Mouse (Mus musculus): ENCODE measurements around the gene Wipf1. TPM values are rescaled to one million over a fixed set of nuclear protein-coding genes. Genes with fewer than 3 reads are reported as not detected.
"Not testable (repeated sequence)": the region's sequence is repeated elsewhere in the genome, so short reads cannot be mapped to it uniquely, and the experiment has no call there.

The Wipf1 gene
- polyA plus RNA-seq, 1 experiment from 2014 or later, result 3.7 TPM

DNA sequence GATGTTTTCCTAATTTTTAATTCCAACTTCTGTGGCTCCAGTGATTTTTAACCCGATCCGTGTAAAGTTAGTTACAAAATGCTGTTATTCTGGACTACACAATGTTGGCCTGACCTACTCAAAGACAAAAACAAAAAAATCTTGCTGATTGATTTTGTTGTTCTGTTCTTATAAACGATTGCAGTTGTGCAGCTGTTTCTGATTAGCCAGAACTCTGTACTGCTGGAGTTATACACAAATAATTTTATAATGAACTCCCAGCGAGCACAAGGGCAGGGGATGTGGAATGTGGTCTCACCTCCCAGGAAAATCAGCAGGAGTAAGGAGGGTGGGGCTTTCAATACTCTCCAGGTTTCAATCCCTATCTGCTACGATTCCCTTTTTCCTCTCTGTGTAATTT is 10.6 kb downstream of the Wipf1 start:
- Histone ChIP-seq H3K27me3 (no peaks in the 10 kb centered on the region), H3K4me3 (no peak overlapping the region), H3K4me2 (no peak overlapping the region), H3K27ac (replicated peaks) (no peak overlapping the region), H3K4me1 (replicated peaks) (peaks cover 16% of the 10 kb centered on the region), H3K36me3 (no peaks in the 10 kb centered on the region), H3K9me3 (no peaks in the 10 kb centered on the region), H3K9ac (no peak overlapping the region)
- no peak for ATAC-seq (ENCODE audit: low read depth)
- 87% methylated on average over 5 of the region's 5 CpGs for WGBS

DNA sequence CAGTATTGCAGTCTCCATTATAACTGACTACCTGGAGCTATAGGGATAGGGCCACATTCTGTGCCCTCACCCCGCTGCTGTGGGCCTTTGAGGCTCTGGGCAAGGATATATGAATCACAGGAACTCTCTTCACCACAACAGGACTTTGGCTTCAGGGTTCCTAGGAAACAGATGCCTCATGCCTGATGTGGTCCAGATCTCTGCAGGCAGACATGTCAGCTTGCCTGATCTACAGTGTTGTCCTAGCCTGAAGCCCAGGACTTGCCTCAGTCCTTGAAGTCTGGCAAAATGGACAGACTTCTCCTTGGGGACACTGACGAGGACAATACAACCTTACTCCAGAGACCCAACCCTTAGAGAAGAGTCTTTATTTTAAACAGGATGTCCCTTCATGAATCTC is 11.2 kb downstream of the Wipf1 start:
- H3K4me1 ChIP-seq (replicated peaks), result peaks cover 16% of the 10 kb centered on the region
- H3K9me3 ChIP-seq, result no peaks in the 10 kb centered on the region
- ATAC-seq (ENCODE audit: low read depth), result no peak
- no peak overlapping the region for H3K27ac ChIP-seq (replicated peaks)
- no peak overlapping the region for H3K4me3 ChIP-seq
- WGBS, result 89% methylated on average over 2 of the region's 2 CpGs
- no peak overlapping the region for H3K4me2 ChIP-seq
- no peak overlapping the region for H3K9ac ChIP-seq
- H3K27me3 ChIP-seq, result no peaks in the 10 kb centered on the region
- no peaks in the 10 kb centered on the region for H3K36me3 ChIP-seq

DNA sequence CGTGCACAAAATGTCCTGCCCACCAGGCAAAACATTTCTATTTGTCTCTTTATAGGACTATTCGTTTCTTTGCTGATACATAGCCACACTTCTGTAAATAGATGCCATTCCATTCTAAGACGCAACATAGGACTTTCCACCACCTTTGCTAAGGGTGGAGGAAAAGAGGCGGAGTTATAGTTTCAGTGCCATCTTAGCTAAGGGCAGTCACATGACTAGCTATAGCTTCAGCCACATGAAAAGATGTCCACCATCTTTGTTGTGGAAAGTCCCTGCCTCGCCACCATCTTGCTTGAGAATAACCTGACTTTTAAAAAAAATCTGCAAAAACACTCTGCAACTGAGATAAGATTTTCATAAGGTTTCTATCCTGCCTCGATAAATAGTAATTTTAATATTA is 15.4 kb downstream of the Wipf1 start:
- Histone ChIP-seq H3K36me3 (no peaks in the 10 kb centered on the region), H3K27me3 (no peaks in the 10 kb centered on the region), H3K4me3 (no peak overlapping the region), H3K27ac (replicated peaks) (no peak overlapping the region), H3K9ac (no peak overlapping the region), H3K4me2 (no peak overlapping the region), H3K4me1 (replicated peaks) (no peaks in the 10 kb centered on the region), H3K9me3 (no peaks in the 10 kb centered on the region)
- no peak for ATAC-seq (ENCODE audit: low read depth)
- 94% methylated on average over 6 of the region's 6 CpGs for WGBS

DNA sequence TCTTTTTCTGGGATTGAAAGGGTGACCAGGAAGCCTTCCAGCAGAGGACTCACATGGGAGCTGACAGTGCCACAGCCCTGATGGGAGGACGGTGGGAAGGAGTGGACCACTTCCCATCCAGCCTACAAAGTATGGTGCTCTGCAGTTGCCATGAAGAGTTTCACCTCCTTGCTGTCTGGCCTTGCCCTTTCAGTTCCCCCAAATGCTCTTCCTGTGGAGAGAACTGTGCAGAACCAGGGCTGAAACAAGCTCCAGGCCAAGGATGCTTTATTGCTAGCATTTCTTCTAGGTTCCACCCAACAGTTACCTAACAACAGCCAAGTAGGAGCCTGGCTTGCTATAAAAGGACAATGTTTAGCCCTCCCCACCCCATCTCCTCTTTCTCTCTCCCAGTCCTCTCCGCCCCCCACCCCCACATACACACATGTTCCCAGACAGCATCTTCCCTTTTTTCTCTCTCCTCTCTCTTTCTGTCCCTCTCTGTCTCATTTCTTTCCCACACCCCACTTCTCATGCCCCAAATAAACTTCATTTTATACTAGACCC is 16.3 kb downstream of the Wipf1 start:
- H3K9ac ChIP-seq, result no peak overlapping the region
- no peak overlapping the region for H3K27ac ChIP-seq (replicated peaks)
- H3K4me1 ChIP-seq (replicated peaks), result no peaks in the 10 kb centered on the region
- ATAC-seq (ENCODE audit: low read depth), result no peak
- WGBS, result 83% methylated on average over 2 of the region's 2 CpGs
- no peak overlapping the region for H3K4me3 ChIP-seq
- H3K36me3 ChIP-seq, result no peaks in the 10 kb centered on the region
- H3K4me2 ChIP-seq, result no peak overlapping the region
- H3K9me3 ChIP-seq, result no peaks in the 10 kb centered on the region
- no peaks in the 10 kb centered on the region for H3K27me3 ChIP-seq

DNA sequence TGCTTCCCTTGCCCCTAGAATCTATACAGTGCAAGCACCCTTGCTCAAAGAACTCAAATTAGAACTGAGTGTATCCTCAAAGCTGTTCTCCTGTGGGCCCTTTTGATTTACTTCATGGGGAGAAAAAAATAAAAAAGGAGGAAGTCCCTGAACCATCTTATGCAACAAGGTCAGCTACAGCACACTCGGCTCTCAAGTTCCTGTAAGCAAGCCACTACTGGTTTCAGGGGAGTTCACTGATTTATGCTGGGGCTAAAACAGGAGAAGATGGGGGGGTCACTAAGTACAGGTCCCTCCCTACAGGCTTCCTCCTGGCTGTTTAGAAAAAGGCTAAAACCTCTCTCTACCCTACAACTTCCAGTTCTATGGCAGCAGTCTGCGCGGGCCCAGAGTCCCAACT is 17.5 kb downstream of the Wipf1 start:
- no peaks in the 10 kb centered on the region for H3K9me3 ChIP-seq
- no peak for ATAC-seq (ENCODE audit: low read depth)
- H3K27me3 ChIP-seq, result no peaks in the 10 kb centered on the region
- no peak overlapping the region for H3K4me2 ChIP-seq
- WGBS, result 84% methylated on average over 3 of the region's 3 CpGs
- H3K4me1 ChIP-seq (replicated peaks), result no peaks in the 10 kb centered on the region
- no peaks in the 10 kb centered on the region for H3K36me3 ChIP-seq
- no peak overlapping the region for H3K9ac ChIP-seq
- no peak overlapping the region for H3K4me3 ChIP-seq
- H3K27ac ChIP-seq (replicated peaks), result no peak overlapping the region

DNA sequence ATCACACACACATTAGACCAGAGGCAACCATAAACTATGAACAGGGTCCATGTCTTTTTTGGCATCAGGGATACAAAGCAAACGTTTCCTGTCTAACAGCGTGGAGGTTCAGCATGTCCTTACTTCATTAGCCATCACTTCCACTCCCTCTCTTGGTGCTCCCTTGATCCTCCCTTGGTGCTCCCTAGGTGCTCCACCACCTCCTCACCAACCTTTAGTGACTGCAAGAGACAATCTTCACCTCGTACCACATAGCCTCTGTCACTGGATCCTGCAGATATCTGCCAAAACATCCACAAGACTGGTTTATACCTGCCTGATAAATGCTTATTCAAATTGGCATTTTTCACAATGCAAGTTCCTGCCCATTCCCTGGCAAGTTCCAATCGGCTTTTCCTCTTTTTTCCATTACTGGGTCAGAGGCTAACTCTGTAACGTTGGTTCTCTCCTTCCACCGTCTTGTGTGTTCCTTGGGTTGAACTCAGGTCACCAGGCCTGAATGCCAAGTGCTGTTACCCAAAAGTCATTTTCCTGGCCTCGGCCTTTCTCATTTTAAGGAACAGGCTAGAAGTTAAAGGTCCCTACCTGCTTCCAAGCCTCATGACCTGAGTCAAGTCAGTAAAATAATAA is 18.7 kb downstream of the Wipf1 start:
- H3K27me3 ChIP-seq, result no peaks in the 10 kb centered on the region
- no peak overlapping the region for H3K27ac ChIP-seq (replicated peaks)
- no peak for ATAC-seq (ENCODE audit: low read depth)
- 85% methylated on average over 7 of the region's 7 CpGs for WGBS
- no peak overlapping the region for H3K9ac ChIP-seq
- H3K4me2 ChIP-seq, result no peak overlapping the region
- H3K4me3 ChIP-seq, result no peak overlapping the region
- no peaks in the 10 kb centered on the region for H3K9me3 ChIP-seq
- no peaks in the 10 kb centered on the region for H3K36me3 ChIP-seq
- no peaks in the 10 kb centered on the region for H3K4me1 ChIP-seq (replicated peaks)

DNA sequence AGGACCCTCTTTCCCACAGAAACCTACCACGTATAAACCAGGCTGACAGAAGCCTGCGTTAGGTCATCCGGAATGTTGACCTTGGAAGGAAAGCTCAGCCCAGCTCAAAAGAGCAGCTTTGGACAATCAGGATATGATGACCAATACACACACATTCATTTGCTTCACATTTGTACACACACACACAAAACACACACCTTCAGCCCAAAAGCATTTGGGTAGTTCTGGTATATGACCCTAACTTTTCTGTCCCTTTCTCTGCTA is 19.6 kb downstream of the Wipf1 start:
- Histone ChIP-seq H3K4me3 (no peak overlapping the region), H3K27ac (replicated peaks) (no peak overlapping the region), H3K36me3 (no peaks in the 10 kb centered on the region), H3K27me3 (no peaks in the 10 kb centered on the region), H3K9me3 (no peaks in the 10 kb centered on the region), H3K4me1 (replicated peaks) (no peaks in the 10 kb centered on the region), H3K9ac (no peak overlapping the region), H3K4me2 (no peak overlapping the region)
- ATAC-seq (ENCODE audit: low read depth), result no peak
- 89% methylated on average over 3 of the region's 3 CpGs for WGBS

DNA sequence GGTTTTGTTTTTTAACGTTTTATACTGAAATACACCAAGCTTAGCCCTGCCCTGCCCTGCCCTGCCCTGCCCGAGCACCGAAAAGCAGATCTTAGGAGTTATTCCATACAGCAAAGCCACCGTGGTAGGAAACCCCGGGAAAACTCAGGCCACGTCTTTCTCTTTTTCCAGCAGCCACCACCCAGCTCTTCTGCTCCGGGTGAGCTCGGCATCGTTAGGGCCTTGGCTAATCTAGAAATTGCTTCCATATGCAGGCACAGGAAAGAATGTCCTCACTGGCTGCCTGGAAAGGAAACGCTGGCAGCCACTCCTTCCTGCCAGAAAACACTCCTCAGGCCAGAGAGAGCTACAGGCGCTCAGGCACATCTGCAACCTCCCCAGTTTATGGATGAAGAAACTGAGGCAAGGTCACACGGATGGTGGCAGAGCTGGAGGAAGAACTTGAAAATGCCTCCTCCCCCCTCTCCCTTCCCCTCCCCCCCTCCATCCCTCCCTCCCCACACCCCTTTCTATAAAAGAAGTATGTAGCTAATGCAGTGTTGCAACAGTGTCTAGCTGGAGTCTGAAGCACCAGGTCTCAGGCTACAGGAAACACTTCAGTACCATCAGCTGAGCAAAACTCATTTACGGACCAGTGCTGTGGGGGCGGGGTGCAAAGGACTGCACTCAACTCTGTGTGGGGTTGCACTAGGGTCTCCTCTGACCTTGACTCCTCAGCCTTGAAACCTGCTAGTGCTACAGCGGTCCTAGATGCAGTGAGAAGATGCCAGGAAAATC is 20.1 kb downstream of the Wipf1 start:
- Histone ChIP-seq H3K4me3 (no peak overlapping the region), H3K36me3 (no peaks in the 10 kb centered on the region), H3K4me2 (no peak overlapping the region), H3K27ac (replicated peaks) (no peak overlapping the region; the same call in 1 of the 2 replicates), H3K9ac (no peak overlapping the region), H3K9me3 (no peaks in the 10 kb centered on the region), H3K27me3 (no peaks in the 10 kb centered on the region), H3K4me1 (replicated peaks) (no peaks in the 10 kb centered on the region)
- WGBS, result 78% methylated on average over 15 of the region's 15 CpGs
- ATAC-seq (ENCODE audit: low read depth), result no peak

DNA sequence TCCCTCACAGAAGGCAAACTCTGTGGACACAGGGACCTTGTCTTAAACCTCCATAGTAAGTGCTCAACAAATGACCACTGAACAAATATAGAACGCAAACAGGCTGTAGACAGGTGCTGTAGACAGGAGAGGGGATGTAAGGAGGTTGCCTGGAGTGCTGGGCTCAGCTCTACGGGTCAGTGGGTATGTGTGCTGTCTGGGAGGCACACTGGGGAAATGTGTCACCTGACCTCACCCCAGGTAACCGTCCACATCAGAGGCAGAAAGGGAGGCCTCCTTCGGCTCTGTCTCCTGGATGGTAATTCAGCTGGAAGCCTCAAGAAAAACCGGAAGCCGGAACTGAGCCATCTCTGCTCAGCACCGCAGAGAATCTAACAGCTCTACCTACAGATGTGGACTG is 21.6 kb downstream of the Wipf1 start:
- 78% methylated on average over 7 of the region's 7 CpGs for WGBS

DNA sequence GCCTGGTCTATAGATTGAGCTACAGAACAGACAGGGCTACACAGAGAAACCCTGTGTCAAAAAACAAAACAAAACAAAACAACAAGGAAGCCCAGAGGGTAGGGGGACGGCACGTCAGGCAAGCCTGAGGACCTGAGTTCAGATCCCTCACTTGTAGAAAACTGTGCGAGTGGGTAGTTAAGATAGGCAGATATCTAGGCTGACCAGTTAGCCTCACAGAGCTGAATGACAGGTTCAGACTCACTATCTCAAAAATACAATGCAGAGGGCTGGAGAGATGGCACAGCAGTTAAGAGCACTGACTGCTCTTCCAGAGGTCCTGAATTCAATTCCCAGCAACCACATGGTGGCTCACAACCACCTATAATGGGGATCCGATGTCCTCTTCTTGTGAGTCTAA is 23.2 kb downstream of the Wipf1 start:
- WGBS, result 92% methylated on average over 4 of the region's 4 CpGs
- H3K4me1 ChIP-seq (replicated peaks); H3K27me3 ChIP-seq; H3K36me3 ChIP-seq; H3K4me2 ChIP-seq; H3K4me3 ChIP-seq; H3K27ac ChIP-seq (replicated peaks); H3K9me3 ChIP-seq; H3K9ac ChIP-seq; ATAC-seq (ENCODE audit: low read depth): not testable (repeated sequence)

More for the DNA sequence above, 21.6 kb downstream of the Wipf1 start:
- Histone ChIP-seq H3K4me2 (no peak overlapping the region), H3K36me3 (no peaks in the 10 kb centered on the region), H3K9me3 (no peaks in the 10 kb centered on the region), H3K27ac (replicated peaks) (no peak overlapping the region), H3K4me3 (no peak overlapping the region), H3K9ac (no peak overlapping the region), H3K4me1 (replicated peaks) (no peaks in the 10 kb centered on the region), H3K27me3 (no peaks in the 10 kb centered on the region)
- no peak for ATAC-seq (ENCODE audit: low read depth)

DNA sequence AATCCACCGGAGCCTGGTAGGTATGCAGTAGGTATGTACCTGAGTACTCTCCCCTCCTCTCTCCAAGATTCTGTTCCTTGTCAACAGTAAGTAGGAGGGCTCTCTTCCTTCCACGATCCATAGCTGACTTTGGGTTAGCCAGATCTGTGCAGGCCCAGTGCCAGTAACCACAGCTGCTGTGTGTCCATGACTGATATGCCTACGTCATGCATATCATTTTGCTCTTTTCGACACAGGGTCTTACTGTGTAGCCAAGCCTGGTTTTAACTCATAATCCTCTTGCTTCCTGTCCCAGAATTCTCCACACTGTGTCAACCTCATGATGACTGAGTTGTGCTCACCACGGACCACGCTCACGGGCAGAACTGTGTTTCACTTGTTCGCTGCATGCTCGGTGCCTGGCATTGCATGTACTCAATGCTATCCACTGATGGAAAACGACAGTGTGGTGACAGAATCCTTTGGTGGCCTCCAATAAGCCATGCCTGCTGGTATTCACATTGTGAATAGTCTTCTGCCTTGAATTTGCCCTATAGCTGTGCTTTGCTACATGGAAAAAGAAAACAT is 26.6 kb downstream of the Wipf1 start:
- Histone ChIP-seq H3K4me3 (no peak overlapping the region), H3K9me3 (no peaks in the 10 kb centered on the region), H3K27ac (replicated peaks) (no peak overlapping the region), H3K27me3 (no peaks in the 10 kb centered on the region), H3K4me2 (no peak overlapping the region), H3K36me3 (no peaks in the 10 kb centered on the region), H3K4me1 (replicated peaks) (no peaks in the 10 kb centered on the region), H3K9ac (no peak overlapping the region)
- no peak for ATAC-seq (ENCODE audit: low read depth)
- 91% methylated on average over 10 of the region's 10 CpGs for WGBS

DNA sequence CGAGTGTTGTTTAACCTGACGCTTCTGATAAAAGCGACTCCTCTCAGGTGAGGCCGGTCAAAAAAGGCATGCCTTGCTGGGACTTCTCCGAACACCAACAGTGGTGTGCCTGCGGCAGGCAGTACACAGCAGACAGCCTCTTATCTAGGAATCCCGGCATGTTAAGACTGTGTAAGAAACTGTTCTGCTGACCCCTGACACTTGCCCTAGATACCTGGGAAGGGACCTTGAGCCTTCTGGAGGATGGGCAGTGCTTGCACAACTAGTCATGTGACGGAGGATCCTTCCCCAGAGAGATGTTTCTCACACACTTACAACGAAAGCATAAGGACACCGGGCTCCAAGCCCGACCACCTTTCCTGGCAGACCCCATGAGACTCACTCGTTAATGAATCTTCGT is 28.7 kb downstream of the Wipf1 start:
- no peaks in the 10 kb centered on the region for H3K27me3 ChIP-seq
- peak overlapping the region; percentile 54 for H3K27ac ChIP-seq (replicated peaks)
- no peak overlapping the region for H3K4me2 ChIP-seq
- H3K36me3 ChIP-seq, result no peaks in the 10 kb centered on the region
- H3K4me3 ChIP-seq, result no peak overlapping the region
- H3K4me1 ChIP-seq (replicated peaks), result 0 out of 2 replicates have a peak, but pooled peaks cover 6% of the 10 kb centered on the region
- WGBS, result 77% methylated on average over 13 of the region's 13 CpGs
- H3K9me3 ChIP-seq, result no peaks in the 10 kb centered on the region
- H3K9ac ChIP-seq, result no peak overlapping the region
- ATAC-seq (ENCODE audit: low read depth), result no peak; the same call in 1 of the 2 replicates
